9 mouse cellular contexts compared by ENCODE assay signal in the genomic region with DNA sequence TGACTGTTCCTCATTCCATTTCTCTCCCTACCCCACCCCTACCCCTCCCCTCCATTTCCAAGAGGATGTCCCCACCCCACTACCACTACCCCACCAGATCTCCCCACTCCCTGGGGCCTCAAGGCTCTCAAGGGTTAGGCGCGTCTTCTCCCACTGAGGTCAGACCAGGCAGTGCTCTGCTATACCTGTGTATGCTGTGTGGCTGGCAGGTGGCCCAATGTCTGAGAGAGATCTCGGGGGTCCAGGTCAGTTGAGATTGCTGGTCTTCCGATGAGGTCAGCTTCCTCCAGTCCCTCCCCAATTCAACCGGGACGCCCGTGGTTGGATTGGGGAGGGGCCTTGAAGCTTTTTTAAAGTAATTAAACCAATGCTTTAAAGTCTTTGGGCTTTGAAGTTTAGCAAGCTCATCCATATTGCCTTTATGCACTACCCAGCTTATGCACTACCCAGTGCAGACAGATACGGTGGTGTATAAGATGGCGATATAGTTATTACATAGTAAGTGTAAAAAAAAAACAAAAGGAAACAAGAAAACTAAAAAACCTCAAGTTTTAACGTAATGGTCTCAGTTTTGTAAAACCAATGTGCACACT. TPM values are rescaled to one million over a fixed set of nuclear protein-coding genes. Genes with fewer than 3 reads are reported as not detected.
DNase-seq lines count a peak whose midpoint lies in the region; ATAC-seq and TF ChIP-seq lines count a peak whose summit lies in the region.
"Had no signal": no experiment of that assay in that cellular context is flagged by ENCODE, and none has a peak within 500 bp of the region (broad histone marks: within the 10 kb centered on the region; RNA-seq: fewer than 3 reads in every experiment).

No protein-coding gene starts in this region.

- H3K4me3 ChIP-seq in forebrain, postnatal 0 days (ENCODE audit: low read depth, low read length): peak overlapping the region; percentile 79
- H3K4me3 ChIP-seq in midbrain, embryonic 10.5 days: peak overlapping the region; percentile 83

- 64% methylated on average over 10 of the region's 10 CpGs for WGBS in forebrain, postnatal 0 days
- 80% methylated on average over 10 of the region's 10 CpGs for WGBS in midbrain, embryonic 10.5 days

- peak overlapping the region; percentile 57 for H3K4me2 ChIP-seq in forebrain, postnatal 0 days (ENCODE audit: low read depth)

- DNase-seq in cerebellum, adult 11 months: peak; percentile 20
- peak; percentile 3 for DNase-seq in retina, embryonic 14.5 days (ENCODE audit: low spot score)
- DNase-seq in retina, postnatal 1 day: no peak
- DNase-seq in forebrain, postnatal 0 days: no peak
- DNase-seq in midbrain, embryonic 10.5 days (ENCODE audit: low spot score): no peak
- no peak for DNase-seq in layer of hippocampus, postnatal 25 days (ENCODE audit: extremely low spot score in 1 of 2, low spot score in 1 of 2)

- H3K4me1 ChIP-seq in forebrain, postnatal 0 days (ENCODE audit: insufficient read depth): peaks cover 9% of the 10 kb centered on the region; the same call in 1 of the 2 replicates
- peaks cover 13% of the 10 kb centered on the region; the same call in 1 of the 2 replicates for H3K4me1 ChIP-seq in midbrain, embryonic 10.5 days

- TF ChIP-seq CTCF in forebrain, postnatal 0 days (IDR thresholded peaks at IDR 0.05; ENCODE audit: low read depth): no peak

- H3K9me3 ChIP-seq in forebrain, postnatal 0 days (ENCODE audit: low read length): no peaks in the 10 kb centered on the region
- peaks cover 7% of the 10 kb centered on the region for H3K9me3 ChIP-seq in midbrain, embryonic 10.5 days (replicated peaks)

- H3K27ac ChIP-seq in forebrain, postnatal 0 days (ENCODE audit: low read depth, low read length): peak overlapping the region; percentile 95
- H3K27ac ChIP-seq in midbrain, embryonic 10.5 days (replicated peaks): peak overlapping the region; percentile 89

- H3K27me3 ChIP-seq in forebrain, postnatal 0 days (ENCODE audit: insufficient read depth, low read length): no peaks in the 10 kb centered on the region
- peaks cover 10% of the 10 kb centered on the region; the same call in 1 of the 2 replicates for H3K27me3 ChIP-seq in midbrain, embryonic 10.5 days (ENCODE audit: low read depth, poor library complexity, severe bottlenecking)

- H3K36me3 ChIP-seq in forebrain, postnatal 0 days (ENCODE audit: insufficient read depth): peaks cover 4% of the 10 kb centered on the region; the same call in 1 of the 2 replicates
- no peaks in the 10 kb centered on the region for H3K36me3 ChIP-seq in midbrain, embryonic 10.5 days

- peak overlapping the region; percentile 91 for H3K9ac ChIP-seq in forebrain, postnatal 0 days

- no peak for ATAC-seq in cerebellum, adult (ENCODE audit: insufficient number of reproducible peaks, low FRiP score, low TSS enrichment)
- peak; percentile 39 for ATAC-seq in forebrain, postnatal 0 days
- no peak for ATAC-seq in megakaryocyte-erythroid progenitor cell, adult 5-6 weeks (replicated peaks; ENCODE audit: low FRiP score, low TSS enrichment, poor library complexity, severe bottlenecking)

RNA-seq across cellular contexts. Expression of a gene that starts 0.5 kb away (rescaled TPM):
- 158 and 219 TPM in 2 replicates for total RNA-seq in forebrain, postnatal 0 days (2014; rRNA removed)
- polyA plus RNA-seq in forebrain, postnatal 0 days (2015; fragmentation: Nextera tagmentation; extraction: Ambion mirVana): 315 and 342 TPM in 2 replicates
- polyA plus RNA-seq in midbrain, embryonic 10.5 days (2016; fragmentation: Nextera tagmentation; extraction: Ambion mirVana): 60.9 and 67.7 TPM in 2 replicates
- total RNA-seq in megakaryocyte-erythroid progenitor cell, adult 5-6 weeks (2014; fragmentation: Nextera tagmentation): 82.0 and 100 TPM in 2 replicates
- total RNA-seq in megakaryocyte-erythroid progenitor cell, adult 5-6 weeks (2017): 58.5 and 65.7 TPM in 2 replicates
- 100 to 1,000 TPM in 1 of 2 experiments, 10 to 100 TPM in 1; 91.5 to 100 TPM for total RNA-seq in layer of hippocampus, postnatal 25 days (2021)

RNA-seq across cellular contexts. Expression of a gene that starts 31.4 kb away (rescaled TPM):
- total RNA-seq in forebrain, postnatal 0 days (2014; rRNA removed): not detected in 2 replicates
- polyA plus RNA-seq in forebrain, postnatal 0 days (2015; fragmentation: Nextera tagmentation; extraction: Ambion mirVana): 8.6 and 11.8 TPM in 2 replicates
- polyA plus RNA-seq in midbrain, embryonic 10.5 days (2016; fragmentation: Nextera tagmentation; extraction: Ambion mirVana): 7.6 and 10.9 TPM in 2 replicates
- not detected in 2 replicates for total RNA-seq in megakaryocyte-erythroid progenitor cell, adult 5-6 weeks (2014; fragmentation: Nextera tagmentation)
- total RNA-seq in megakaryocyte-erythroid progenitor cell, adult 5-6 weeks (2017): not detected in 2 replicates
- 1 to 10 TPM in 1 of 2 experiments, under 1 TPM in 1; 0.66 to 5.9 TPM for total RNA-seq in layer of hippocampus, postnatal 25 days (2021)
- total RNA-seq: hematopoietic stem cell, adult 5-6 weeks had no signal

RNA-seq across cellular contexts. Expression of a gene that starts 39.6 kb away (rescaled TPM):
- total RNA-seq in forebrain, postnatal 0 days (2014; rRNA removed): 4.5 and 5.7 TPM in 2 replicates
- 4.6 and 8.5 TPM in 2 replicates for polyA plus RNA-seq in forebrain, postnatal 0 days (2015; fragmentation: Nextera tagmentation; extraction: Ambion mirVana)
- polyA plus RNA-seq in midbrain, embryonic 10.5 days (2016; fragmentation: Nextera tagmentation; extraction: Ambion mirVana): 5.9 and 8.1 TPM in 2 replicates
- total RNA-seq in megakaryocyte-erythroid progenitor cell, adult 5-6 weeks (2014; fragmentation: Nextera tagmentation): 10.3 and 10.5 TPM in 2 replicates
- total RNA-seq in megakaryocyte-erythroid progenitor cell, adult 5-6 weeks (2017): 24.5 and 44.0 TPM in 2 replicates
- 1 to 10 TPM; 5.5 to 5.8 TPM for total RNA-seq in layer of hippocampus, postnatal 25 days (2021)

RNA-seq across cellular contexts. Expression of a gene that starts 47.5 kb away (rescaled TPM):
- total RNA-seq in forebrain, postnatal 0 days (2014; rRNA removed): 2.0 and 2.8 TPM in 2 replicates
- 3.2 and 3.8 TPM in 2 replicates for polyA plus RNA-seq in forebrain, postnatal 0 days (2015; fragmentation: Nextera tagmentation; extraction: Ambion mirVana)
- polyA plus RNA-seq in midbrain, embryonic 10.5 days (2016; fragmentation: Nextera tagmentation; extraction: Ambion mirVana): 14.7 and 15.6 TPM in 2 replicates
- total RNA-seq in megakaryocyte-erythroid progenitor cell, adult 5-6 weeks (2014; fragmentation: Nextera tagmentation): 5.0 and 14.5 TPM in 2 replicates
- total RNA-seq in megakaryocyte-erythroid progenitor cell, adult 5-6 weeks (2017): 12.8 and 16.2 TPM in 2 replicates
- 1 to 10 TPM; 2.9 to 3.2 TPM for total RNA-seq in layer of hippocampus, postnatal 25 days (2021)

Comparison
In these comparisons a context has a peak if more than half of its experiments do, and no peak if none do; other contexts are left out.
1. DNase-seq: peak in cerebellum, adult 11 months (single experiment) and retina, embryonic 14.5 days (single experiment); none in retina, postnatal 1 day (single experiment), forebrain, postnatal 0 days (single experiment), midbrain, embryonic 10.5 days (single experiment) and layer of hippocampus, postnatal 25 days (0 of 2).